Mouse (Mus musculus): ENCODE measurements around the gene Kcnk7.

Gene Kcnk7

GRCm38 (mm10) chr19:5725029-5725707 is 21.0 kb downstream of the Kcnk7 start:
- no peak for DNase-seq (ENCODE audit: low read depth, low spot score)

GRCm38 (mm10) chr19:5725767-5726515 is 21.8 kb downstream of the Kcnk7 start, which contains the start of gene Ehbp1l1:
Ehbp1l1 (minus strand) TSS chr19:5726317.
- peak; percentile 54 for DNase-seq (ENCODE audit: low read depth, low spot score)

GRCm38 (mm10) chr19:5726961-5727578 is 22.9 kb downstream of the Kcnk7 start:
- DNase-seq (ENCODE audit: low read depth, low spot score) = no peak

GRCm38 (mm10) chr19:5727701-5728100 is 23.5 kb downstream of the Kcnk7 start:
- DNase-seq (ENCODE audit: low read depth, low spot score) = peak; percentile 89

- no peak for DNase-seq (ENCODE audit: low read depth, low spot score)
Observed at GRCm38 (mm10) chr19:5728631-5729443, 24.7 kb downstream of the Kcnk7 start.

GRCm38 (mm10) chr19:5729444-5729815 is 25.3 kb downstream of the Kcnk7 start, which contains the start of gene Fam89b:
Fam89b (minus strand) TSS chr19:5729653.
- DNase-seq (ENCODE audit: low read depth, low spot score) = peak; percentile 89

- no peak for DNase-seq (ENCODE audit: low read depth, low spot score)
Observed at GRCm38 (mm10) chr19:5730314-5731186, 26.4 kb downstream of the Kcnk7 start.

- DNase-seq (ENCODE audit: low read depth, low spot score) = peak; percentile 98
Observed at GRCm38 (mm10) chr19:5731264-5731978, 27.3 kb downstream of the Kcnk7 start.

GRCm38 (mm10) chr19:5734325-5734724 is 30.2 kb downstream of the Kcnk7 start:
- DNase-seq (ENCODE audit: low read depth, low spot score) = no peak

- DNase-seq (ENCODE audit: low read depth, low spot score) = no peak
Observed at GRCm38 (mm10) chr19:5739446-5739845, 35.3 kb downstream of the Kcnk7 start.

GRCm38 (mm10) chr19:5740320-5741317 is 36.5 kb downstream of the Kcnk7 start, which contains the start of gene Ltbp3:
Ltbp3 (plus strand) TSS chr19:5740904.
- no peak for DNase-seq (ENCODE audit: low read depth, low spot score)

- peak; percentile 32 for DNase-seq (ENCODE audit: low read depth, low spot score)
Observed at GRCm38 (mm10) chr19:5741641-5742240, 37.6 kb downstream of the Kcnk7 start.

GRCm38 (mm10) chr19:5742241-5742641 is 38.1 kb downstream of the Kcnk7 start:
- DNase-seq (ENCODE audit: low read depth, low spot score) = peak; percentile 11

GRCm38 (mm10) chr19:5743576-5743975 is 39.4 kb downstream of the Kcnk7 start:
- DNase-seq (ENCODE audit: low read depth, low spot score) = no peak

- peak; percentile 71 for DNase-seq (ENCODE audit: low read depth, low spot score)
Observed at GRCm38 (mm10) chr19:5745756-5746710, 41.9 kb downstream of the Kcnk7 start.

- peak; percentile 48 for DNase-seq (ENCODE audit: low read depth, low spot score)
Observed at GRCm38 (mm10) chr19:5746907-5747363, 42.8 kb downstream of the Kcnk7 start.

- DNase-seq (ENCODE audit: low read depth, low spot score) = no peak
Observed at GRCm38 (mm10) chr19:5749476-5749875, 45.3 kb downstream of the Kcnk7 start.
